Comparison of ENCODE assay signal across 8 mouse cellular contexts in the genomic region with DNA sequence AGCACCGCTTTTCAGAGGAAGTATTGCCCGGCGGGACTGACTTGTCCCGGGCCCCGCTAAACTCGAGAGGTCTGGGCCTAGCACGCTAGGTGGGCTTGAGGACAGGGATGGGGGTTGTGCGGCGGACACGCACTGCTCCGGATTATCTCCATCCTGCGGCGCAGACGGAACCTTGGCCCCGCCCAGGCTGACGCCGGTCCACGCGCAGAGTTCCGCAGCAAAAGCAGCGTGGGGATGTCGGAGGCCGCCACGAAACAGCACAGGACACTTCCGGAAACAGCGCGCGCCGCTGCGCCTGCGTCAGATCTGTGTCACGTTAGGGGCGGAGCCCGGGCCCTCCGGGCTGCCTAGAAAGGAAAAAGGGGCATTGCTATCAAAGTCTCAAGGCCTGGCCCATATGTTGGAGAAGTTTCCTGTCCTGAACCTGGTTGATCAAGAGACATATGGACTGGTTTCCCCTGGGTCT. TPM values are rescaled to one million over a fixed set of nuclear protein-coding genes. Genes with fewer than 3 reads are reported as not detected.
DNase-seq lines count a peak whose midpoint lies in the region; ATAC-seq and TF ChIP-seq lines count a peak whose summit lies in the region.

Parn (minus strand) TSS at position 293 of the 466 bp plus-strand sequence.

- peak within 1 kb of the TSS; percentile 77 for H3K4me2 ChIP-seq in kidney, embryonic 15.5 days

- no peak for TF ChIP-seq CTCF in bone marrow macrophage, adult 2 months (IDR thresholded peaks at IDR 0.05; ENCODE audit: low read depth, low read length)
- TF ChIP-seq CTCF in embryonic fibroblast, embryonic 13.5 days (IDR thresholded peaks at IDR 0.05; ENCODE audit: borderline replicate concordance, insufficient read depth, low read length), result no peak

- H3K27ac ChIP-seq in bone marrow macrophage, adult 2 months (ENCODE audit: insufficient read depth, low read depth, low read length), result no peak within 1 kb of the TSS
- H3K27ac ChIP-seq in embryonic fibroblast, embryonic 13.5 days (ENCODE audit: insufficient read depth, low read length), result peak within 1 kb of the TSS; percentile 28
- peak within 1 kb of the TSS; percentile 88 for H3K27ac ChIP-seq in heart, embryonic 10.5 days
- H3K27ac ChIP-seq in kidney, embryonic 15.5 days, result peak within 1 kb of the TSS; percentile 85

- no peak for TF ChIP-seq POLR2A in bone marrow macrophage, adult 2 months (IDR thresholded peaks at IDR 0.05; ENCODE audit: borderline replicate concordance, low read depth, low read length)
- peak; percentile 86 for TF ChIP-seq POLR2A in embryonic fibroblast, embryonic 13.5 days (IDR thresholded peaks at IDR 0.05; ENCODE audit: low read depth, low read length)

- no peaks in the 10 kb centered on the region for H3K9me3 ChIP-seq in heart, embryonic 10.5 days
- H3K9me3 ChIP-seq in kidney, embryonic 15.5 days (replicated peaks), result no peaks in the 10 kb centered on the region

- WGBS in heart, embryonic 10.5 days, result under 1% methylated on average over 35 of the region's 35 CpGs
- 0% methylated on average over 35 of the region's 35 CpGs for WGBS in kidney, embryonic 15.5 days

- H3K4me3 ChIP-seq in bone marrow macrophage, adult 2 months (ENCODE audit: insufficient read depth, low read length), result peak within 1 kb of the TSS; percentile 69
- H3K4me3 ChIP-seq in embryonic fibroblast, embryonic 13.5 days (ENCODE audit: insufficient read depth, low read length), result peak within 1 kb of the TSS; percentile 70
- peak within 1 kb of the TSS; percentile 73 for H3K4me3 ChIP-seq in heart, embryonic 10.5 days
- peak within 1 kb of the TSS; percentile 80 for H3K4me3 ChIP-seq in kidney, embryonic 15.5 days (replicated peaks)

- DNase-seq in A20 (ENCODE audit: low read depth, low spot score) (peak; percentile 95), liver (peak; percentile 93)
- DNase-seq in heart, embryonic 10.5 days (ENCODE audit: low spot score), result peak; percentile 96
- peak; percentile 91 to 95 for DNase-seq in spleen, postnatal 4 days (ENCODE audit: low spot score in 2 of 2)

- no peaks in the 10 kb centered on the region for H3K27me3 ChIP-seq in heart, embryonic 10.5 days (ENCODE audit: insufficient read depth, poor library complexity, severe bottlenecking)
- H3K27me3 ChIP-seq in kidney, embryonic 15.5 days, result no peaks in the 10 kb centered on the region

- peaks cover 18% of the 10 kb centered on the region for H3K36me3 ChIP-seq in heart, embryonic 10.5 days
- peaks cover 28% of the 10 kb centered on the region for H3K36me3 ChIP-seq in kidney, embryonic 15.5 days

- peak; percentile 89 for ATAC-seq in kidney, embryonic 15.5 days (replicated peaks; ENCODE audit: low FRiP score)
- peak; percentile 76 for ATAC-seq in monocyte, adult 5-6 weeks (replicated peaks; ENCODE audit: insufficient number of reproducible peaks, low FRiP score, low TSS enrichment, poor library complexity, severe bottlenecking)

- H3K4me1 ChIP-seq in bone marrow macrophage, adult 2 months (ENCODE audit: control insufficient read depth, insufficient read depth, low read length), result peaks cover 5% of the 10 kb centered on the region
- H3K4me1 ChIP-seq in embryonic fibroblast, embryonic 13.5 days (ENCODE audit: control insufficient read depth, insufficient read depth, low read length), result no peaks in the 10 kb centered on the region
- peaks cover 17% of the 10 kb centered on the region for H3K4me1 ChIP-seq in heart, embryonic 10.5 days
- H3K4me1 ChIP-seq in kidney, embryonic 15.5 days, result peaks cover 12% of the 10 kb centered on the region

- H3K9ac ChIP-seq in kidney, embryonic 15.5 days, result peak within 1 kb of the TSS; percentile 75

RNA-seq across cellular contexts. Expression of gene Parn, which starts in this region (rescaled TPM):
- 11.6 and 14.7 TPM in 2 replicates for polyA plus RNA-seq in bone marrow macrophage, adult 2 months (2012; ENCODE audit: insufficient read depth, insufficient read length, missing spikeins)
- 33.4 and 38.1 TPM in 2 replicates for polyA plus RNA-seq in embryonic fibroblast, embryonic 13.5 days (2011; ENCODE audit: insufficient read length, low read depth, missing spikeins)
- 34.3 and 36.6 TPM in 2 replicates for polyA plus RNA-seq in heart, embryonic 10.5 days (2016; fragmentation: Nextera tagmentation; extraction: Ambion mirVana)
- 44.9 and 46.4 TPM in 2 replicates for polyA plus RNA-seq in kidney, embryonic 15.5 days (2015; fragmentation: Nextera tagmentation; extraction: Ambion mirVana)
- 23.6 to 34.3 TPM (median 27.9 TPM) in 3 replicates for total RNA-seq in monocyte, adult 5-6 weeks (2017)
